Mouse (Mus musculus) gastrocnemius, adult 8-10 months (tissue): Measurements from ENCODE around the gene Klf11. TPM values are rescaled to one million over a fixed set of nuclear protein-coding genes. Genes with fewer than 3 reads are reported as not detected.
"Not testable (repeated sequence)": the region's sequence is repeated elsewhere in the genome, so short reads cannot be mapped to it uniquely, and the experiment has no call there.

Experiments
- DNase-seq, 2 experiments: peaks; one replicate each; pipeline ENCODE4 v3.0.0; 2022; ENCODE audit warnings: low spot score in 2 of 2
- total RNA-seq, 4 experiments: library from RNA; stranded (reverse); gene quantifications; 2 replicates each; pipeline ENCODE4 v1.2.4; 2022

The Klf11 gene
- total RNA-seq = 1 to 10 TPM; 3.2 to 4.5 (median 4.2) TPM

DNA sequence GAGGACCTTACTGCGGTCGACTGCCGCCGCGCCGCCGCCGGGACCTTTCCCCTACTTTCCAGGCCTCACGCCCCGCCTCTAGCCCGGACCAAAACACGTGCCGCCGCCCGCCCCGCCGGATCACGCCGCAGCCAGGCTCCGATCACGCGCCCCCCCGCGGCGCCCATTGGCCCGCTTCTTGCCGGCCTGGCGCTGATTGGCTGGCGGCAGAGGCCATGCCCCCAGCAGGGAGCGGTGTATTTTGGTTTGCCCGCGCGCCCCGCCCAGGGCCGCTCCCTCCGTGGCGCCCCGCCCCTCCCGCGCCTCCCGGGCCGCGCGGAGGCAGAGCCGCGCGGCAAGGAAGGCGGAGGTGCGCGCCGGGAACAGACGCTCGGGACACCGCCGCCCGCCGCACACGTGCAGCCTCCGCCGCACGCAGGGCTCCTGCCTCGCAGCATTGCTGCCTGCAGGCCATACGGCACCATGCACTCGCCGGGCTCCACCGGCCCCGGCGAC is at the start of gene Klf11:
Klf11 (plus strand) TSS at position 212 of the 495 bp plus-strand sequence.
- peak; percentile 97 to 98 for DNase-seq

DNA sequence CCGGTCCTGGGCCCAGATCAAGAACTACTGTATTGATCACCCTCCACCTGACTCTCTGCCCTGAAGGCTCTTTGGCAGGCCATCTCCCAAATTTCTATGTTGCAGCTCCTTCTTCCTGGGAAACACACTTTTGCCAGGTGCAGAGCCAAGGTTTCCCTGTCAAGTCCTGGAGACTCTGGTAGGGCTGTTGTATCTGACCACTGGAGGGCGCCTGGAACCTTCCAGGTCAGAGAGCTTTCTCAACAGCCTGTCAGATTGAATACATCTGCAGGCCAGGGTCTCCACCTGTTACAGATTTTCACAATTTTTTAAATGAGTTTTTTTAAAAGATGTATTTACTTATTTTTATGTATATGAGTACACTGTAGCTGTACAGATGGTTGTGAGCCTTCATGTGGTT is 47.8 kb upstream of the Klf11 start:
- DNase-seq = peak; percentile 38 to 42

DNA sequence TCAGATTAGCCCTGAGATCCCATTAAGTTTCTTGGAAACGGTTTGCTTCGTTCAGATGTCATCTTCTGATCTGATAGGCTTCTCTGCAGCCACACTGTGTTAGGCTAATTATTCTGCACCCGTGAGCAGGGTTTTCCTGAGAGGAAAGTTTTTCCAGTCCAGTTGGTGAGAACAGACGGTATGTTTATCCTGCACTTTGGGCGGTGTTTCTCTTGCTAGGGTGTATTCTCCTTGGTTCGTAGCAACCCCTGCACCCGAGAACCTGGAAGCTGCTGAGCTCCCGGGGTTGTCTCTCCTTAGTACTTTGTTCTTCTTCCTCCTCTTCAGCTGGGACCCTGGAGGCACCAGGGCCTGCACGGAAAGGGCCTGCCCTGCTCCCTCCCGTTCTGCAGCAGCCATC is 44.9 kb upstream of the Klf11 start:
- DNase-seq = no peak

DNA sequence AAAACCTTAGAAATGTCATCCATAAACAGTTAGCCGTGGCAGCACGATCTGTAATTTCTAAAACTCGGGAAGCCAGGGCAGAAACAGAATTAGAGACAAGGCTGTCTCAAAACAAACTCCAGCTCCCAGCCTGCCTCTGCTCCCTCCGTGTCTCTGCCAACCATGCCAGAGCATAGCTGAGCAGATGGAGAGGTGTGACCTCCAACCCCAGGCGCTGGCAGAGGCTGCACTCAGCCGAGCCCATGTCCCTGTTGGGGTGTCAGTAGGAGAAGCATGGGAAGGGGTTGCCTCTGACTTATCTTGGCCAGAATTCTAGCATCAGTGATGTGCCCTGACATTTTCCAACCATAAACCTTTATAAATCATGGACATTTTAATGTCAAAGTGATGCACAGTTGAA is 38.5 kb upstream of the Klf11 start:
- no peak for DNase-seq

DNA sequence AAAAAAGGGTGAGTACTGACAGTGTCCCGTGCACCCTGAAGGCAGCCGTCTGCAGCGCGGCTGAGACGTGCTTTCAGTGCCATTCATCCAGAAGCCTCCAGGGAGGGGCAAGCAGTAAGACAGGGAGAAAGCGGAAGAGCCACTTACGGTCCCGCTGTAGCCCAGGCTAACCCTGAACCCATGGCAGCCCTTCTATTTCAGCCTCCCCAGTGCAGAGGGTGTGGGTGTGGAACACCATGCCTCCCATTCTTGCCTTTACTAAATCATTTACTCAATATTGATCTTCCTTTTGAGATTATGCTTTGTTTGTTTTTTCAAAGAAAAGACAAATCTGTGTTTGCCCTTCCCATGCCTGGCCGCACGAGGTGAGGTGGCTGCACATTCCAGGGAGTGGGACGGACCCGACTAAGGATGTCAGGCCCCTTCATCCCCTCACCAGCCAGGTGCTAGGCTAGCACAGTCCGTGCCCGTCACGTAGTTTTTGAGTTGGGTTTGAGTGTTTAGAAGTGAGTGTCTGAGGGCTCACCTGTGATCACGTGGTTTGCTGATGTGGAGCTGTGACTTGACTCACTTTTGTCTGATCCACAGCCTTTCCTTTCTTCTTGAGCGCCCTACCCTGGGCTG is 36.5 kb upstream of the Klf11 start:
- no peak for DNase-seq

DNA sequence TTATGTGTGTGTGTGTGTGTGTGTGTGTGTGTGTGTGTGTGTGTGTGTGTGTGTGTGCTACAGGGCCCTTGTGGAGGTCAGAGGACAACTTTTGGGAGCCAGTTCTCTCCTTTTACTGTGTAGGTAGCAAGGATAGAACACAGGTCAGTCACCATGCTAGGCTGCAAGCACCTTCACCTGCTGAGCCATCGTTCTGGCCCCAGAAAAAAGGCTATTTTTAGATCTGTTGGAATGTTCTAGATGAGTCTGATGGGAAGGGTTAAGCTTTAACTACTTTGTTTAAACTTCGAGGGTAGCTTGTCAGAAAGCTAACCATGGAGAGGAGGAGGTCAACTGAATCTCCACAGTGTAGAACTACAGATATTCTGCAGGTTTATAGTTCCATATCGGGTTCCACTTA is 35.9 kb upstream of the Klf11 start:
- no peak for DNase-seq

DNA sequence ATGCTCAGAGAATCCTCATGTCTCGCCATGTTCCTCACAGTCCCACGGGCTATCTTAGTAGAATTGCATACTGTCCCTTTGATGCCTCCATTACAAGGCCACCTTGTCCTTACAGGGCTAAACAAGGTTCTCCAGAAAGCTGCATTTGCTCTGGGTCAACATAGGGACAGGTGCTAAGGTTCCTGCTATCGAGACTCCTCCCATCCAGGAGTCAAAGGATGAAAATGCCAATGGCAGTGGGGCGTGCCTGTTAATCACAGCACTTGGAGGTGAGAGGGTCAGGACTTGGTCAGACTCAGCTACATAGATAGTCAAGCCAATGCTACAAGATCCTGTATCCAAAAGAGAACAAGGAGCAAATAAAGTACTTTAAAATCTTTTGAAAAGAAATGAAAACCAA is 31.6 kb upstream of the Klf11 start:
- no peak for DNase-seq

DNA sequence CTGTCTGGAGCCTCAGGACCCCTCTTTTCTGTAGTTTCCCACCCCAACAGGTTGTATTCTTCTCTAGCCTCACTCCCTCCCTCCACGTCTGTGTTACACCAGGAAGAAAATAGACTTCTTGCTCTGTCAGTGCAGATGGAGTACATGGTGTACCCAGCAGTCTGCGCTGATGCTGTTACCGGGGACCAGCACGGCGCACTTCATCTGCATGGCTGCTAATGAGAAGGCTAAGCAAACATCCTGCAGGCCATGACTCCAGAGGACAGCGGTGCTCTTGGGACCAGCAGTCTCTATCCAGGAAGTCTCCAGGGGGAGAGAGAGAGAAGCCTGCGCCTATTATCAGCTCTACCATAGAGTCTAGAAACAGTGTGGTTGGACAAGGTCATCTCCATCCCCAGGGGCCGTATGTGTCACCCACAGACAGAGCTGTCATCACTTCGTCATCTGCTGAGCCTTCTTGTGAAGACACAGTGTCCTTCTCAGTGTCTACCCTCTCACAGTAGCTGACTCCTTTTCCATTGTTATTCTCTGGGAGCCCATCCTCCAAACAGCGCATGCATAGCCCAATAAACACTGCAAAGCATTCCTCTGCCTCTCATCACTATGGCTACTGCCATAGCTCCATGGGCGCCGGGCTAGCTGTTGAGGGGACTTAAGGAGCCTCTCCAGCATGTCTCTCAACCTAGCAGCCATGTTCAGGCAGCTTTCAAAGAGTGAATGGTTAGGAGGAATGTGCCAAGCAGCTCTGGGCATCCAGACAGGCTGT is 27.4 kb upstream of the Klf11 start:
- DNase-seq = no peak

DNA sequence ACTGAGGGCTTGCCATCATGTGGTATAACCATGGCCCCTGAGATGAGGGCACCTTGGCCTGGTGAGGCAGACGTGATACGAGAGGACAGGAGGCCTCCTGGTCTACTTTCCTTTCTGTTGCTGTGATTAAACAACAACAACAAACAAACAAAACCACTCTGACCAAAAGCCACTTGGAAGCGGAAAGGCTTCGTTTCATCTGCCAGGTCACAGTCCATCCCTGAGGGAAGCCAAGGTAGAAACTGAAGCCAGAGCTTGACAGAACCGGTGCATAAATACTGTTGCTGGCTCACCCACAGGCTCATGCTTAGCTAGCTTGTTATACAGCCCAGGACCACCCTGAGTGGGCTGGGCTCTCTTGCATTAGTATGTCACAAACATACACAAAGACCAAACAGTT is 24.7 kb upstream of the Klf11 start:
- no peak for DNase-seq

DNA sequence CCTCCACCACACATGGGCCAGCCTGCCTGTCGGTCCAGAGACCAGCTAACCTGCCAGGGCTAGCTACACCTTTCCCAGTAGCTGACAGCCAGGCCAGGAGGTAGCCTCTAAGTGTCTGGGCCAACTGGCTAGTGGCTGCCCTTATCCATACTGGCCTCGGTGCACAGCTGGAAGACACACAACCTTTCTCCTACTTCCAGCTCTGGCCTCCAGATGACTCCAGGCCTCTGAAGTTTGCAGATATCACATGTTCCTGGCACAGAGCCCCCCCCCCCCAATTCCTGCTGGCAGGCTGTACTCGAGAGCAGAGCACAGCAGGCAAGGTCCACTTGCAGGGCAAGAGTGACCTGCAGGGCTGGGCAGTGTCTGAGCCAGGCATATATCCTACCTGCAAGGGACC is 23.9 kb upstream of the Klf11 start:
- peak in 1 of 2 experiments; percentile 21 for DNase-seq

DNA sequence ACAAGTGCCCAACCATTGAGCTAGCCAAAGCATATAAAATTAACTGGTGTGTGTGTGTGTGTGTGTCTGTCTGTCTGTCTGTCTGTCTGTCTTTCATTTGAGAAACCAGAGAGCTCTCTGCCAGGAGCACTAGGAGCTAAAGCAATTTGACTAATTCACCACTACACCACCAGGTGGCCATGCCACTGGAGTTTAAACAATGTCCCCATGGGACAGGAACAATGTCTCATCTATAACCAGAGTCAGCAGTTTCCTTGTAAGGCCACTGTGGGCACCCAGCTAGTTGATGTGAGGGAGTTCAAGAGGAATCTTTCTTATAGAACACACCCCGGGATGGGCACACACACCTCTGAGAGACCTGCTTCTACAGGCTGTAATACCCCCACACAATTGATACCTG is 20.9 kb upstream of the Klf11 start:
- no peak for DNase-seq

DNA sequence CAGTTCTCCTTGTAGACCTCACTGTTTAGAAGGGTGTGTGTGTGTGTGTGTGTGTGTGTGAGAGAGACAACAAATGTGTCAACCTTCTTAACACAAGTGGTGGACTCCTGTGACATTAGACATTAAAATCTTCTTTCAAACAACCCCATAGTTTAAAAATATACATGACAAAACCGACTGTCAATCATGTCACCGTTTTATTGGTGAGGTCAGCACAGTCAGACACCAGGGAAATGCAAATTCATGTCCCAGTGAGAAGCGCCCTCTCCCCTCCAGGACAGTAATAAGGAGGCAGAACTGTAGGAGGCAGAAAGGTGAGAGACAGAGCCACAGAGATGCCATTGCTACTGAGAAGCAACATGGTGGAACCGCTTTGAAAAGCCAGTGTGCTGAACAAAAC is 18.7 kb upstream of the Klf11 start:
- DNase-seq = no peak

DNA sequence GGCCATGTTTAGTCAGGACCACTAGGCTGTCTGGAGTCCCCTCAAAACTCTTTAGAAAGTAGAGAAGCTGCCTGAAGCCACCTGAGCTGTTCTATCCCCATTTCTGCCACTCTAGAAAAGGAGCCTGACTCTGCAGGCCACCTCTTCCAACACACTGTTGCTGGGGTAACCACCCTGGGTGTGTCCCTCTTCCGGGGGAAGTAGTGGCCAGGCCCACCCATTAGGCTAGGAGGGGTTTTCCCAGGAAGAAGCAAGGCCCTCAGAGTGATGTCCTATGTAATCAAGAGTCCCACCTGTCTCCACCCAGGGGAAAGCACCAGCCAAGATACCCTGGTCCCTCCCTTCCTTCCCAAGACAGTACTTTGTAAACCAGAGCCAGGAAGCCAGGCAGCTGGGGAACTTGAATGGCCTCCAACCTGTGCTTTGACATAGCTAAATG is 17.3 kb upstream of the Klf11 start:
- DNase-seq = peak in 1 of 2 experiments; percentile 17

DNA sequence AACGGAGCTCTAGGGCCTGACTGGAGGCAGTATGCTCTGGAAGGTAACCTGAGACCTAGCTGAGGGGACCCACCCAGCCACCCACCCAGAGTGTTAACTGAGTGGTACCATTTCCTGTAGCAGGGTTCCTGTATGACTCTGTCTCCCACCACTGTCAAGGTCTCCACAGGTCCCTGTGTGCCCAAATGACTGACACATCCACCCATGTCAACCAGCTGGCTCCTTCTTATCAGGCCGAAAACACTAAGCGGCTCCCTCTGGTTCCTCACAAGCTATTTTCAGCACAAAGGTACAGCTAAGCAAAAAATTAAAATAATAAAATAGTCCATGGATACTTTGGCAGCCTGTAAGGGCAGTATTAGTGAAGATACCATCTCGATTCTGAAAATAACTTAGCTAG is 16.9 kb upstream of the Klf11 start:
- no peak for DNase-seq

DNA sequence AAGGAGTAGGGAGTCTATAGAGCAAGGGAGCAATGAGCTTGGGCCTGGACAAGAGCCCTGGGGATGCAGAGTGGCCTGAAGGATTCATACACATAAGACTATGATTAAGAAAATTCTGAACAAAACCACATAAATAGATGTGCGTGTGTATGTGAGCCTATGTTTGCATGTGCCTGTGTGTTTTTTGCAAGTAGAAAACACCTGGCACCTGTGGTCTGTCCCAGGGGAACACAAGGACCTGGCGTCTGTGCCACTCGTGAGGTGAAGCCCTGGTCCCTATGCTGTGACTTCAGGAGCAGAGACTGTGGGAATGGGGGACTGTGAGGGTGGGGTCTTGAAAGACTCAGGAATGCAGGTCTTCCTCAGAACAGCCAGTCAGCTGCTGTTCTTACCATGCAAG is 16.4 kb upstream of the Klf11 start:
- no peak for DNase-seq

DNA sequence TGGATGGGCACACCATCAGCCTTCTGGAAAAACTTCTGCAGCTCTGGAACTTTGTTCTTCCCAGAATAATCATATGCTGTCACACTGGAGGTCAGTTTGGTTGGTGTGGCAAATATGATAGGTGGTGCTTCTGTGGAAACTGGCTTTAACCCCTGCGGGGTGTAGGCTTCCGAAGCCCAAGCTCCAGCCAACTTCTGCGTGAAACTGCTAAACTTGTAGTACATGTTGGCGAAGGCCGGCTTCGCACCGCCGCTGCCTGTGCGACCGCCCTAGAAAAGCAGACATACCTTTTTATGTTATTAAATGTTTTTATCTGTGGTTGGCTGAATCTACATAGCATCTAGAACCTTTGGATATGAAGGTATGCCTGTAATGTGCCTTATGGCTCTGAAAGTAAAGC is 12.3 kb upstream of the Klf11 start:
- not testable (repeated sequence) for DNase-seq

DNA sequence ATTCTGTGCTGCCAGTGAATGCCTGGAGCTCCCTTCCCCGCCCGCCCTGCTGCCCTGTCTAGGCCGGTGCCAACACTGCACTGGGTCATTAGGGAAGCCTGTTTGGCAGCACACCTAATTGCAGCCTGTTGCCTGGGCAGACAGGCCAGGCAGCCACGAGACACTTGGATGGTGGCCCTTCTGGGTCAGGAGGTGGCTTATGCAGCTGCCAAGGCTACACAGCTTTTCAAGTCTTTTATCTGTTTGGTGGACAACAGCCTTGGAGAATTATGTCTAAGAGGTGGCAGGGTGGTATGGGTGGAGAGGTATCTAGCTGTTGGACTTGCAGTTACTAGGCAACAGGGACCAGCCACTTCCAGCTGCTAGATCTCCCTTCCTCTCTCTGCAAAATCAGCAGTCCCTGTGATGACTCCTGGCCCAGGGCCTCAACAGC is 8.7 kb upstream of the Klf11 start:
- peak in 1 of 2 experiments; percentile 38 for DNase-seq

DNA sequence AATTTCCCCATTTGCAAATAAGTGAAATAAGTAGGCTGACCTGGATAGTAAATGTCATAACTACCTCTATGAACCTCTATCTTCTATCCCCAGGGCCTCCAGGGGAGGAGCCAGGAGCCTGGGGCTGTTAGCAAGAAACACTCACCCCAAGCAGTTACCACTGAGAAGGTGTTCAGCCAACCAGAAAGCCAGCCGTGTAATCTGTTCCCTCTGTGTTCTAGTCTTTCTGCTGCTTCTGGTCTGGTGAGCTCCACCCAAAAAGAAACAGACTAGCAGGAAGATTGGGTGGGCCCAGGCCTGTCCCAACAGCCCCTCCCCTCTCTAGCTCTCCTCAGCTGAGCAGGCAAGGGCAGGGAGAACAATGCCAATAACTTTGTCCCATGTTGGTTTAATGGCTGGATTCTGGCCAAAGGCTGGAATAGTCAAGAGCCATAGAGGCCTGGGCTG is 6.9 kb upstream of the Klf11 start:
- no peak for DNase-seq

DNA sequence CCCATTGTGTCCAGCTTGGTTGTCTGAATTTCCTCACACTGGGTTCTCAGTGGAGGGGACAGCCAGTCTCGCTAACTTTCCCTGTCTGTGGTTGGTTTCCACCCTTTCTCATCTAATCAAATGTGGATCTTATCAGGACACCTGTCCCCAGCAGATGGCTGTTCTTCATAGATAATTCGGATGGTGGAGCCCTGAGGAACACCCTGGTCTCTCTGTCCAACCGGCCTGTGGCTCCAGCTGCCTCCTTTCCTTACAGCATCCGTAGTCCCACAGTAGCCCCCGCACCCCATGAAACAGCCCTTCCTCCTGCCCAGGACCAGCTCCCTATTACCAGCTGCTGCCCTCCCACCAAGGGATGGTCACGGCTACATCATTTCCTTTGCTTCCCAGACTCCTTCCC is 5.2 kb upstream of the Klf11 start:
- DNase-seq = no peak

DNA sequence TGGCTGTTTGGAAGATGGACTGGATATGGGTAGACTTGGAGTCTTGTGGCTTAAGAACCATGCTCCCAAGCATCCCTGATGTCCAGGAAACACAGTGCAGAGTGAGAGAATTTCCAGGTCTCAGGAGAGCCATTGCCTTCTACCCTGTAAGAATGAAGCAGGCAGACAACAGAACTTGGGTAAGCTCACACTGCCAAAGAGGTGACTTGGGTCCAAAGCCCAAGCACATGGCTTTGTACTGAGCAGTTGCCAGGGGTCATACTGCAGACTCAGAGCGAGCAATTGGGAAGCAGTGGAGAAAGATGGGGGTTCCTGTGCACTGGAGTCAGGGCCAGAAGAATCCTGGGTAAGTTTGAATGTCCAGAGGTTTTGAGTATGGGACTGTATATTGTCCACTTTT is 3.0 kb upstream of the Klf11 start:
- DNase-seq = no peak

DNA sequence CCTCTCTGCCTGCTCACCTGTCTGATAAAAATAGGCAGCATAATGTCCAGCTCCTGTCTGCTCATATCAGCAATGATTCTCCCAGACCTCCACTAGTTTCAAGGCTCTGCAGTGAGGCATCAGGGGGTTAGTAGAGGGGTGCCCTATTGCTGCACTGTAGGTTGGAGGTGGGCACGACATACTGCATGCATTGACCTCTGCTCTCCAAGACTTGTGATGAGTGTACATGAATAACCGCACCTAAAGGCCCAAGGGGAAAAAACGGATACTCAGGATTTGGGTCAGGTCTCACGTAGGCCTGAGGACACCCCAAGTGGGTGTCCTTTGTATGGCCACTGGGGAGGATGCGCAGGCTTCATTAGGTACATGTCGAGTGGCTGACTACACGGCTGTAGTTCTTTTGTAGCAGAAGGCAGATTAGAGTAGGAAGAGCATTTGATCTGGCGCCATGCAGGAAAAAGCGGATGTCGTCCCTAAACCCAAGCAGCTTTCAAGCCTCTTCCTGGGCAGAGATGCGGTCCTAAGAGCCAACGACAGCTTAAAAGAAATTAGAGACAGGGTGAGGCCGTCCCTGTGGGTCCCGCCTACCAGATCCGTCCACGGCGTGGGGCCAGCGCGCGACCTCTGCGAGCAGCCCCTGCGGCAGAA is 535 bp upstream of the Klf11 start:
- no peak for DNase-seq

DNA sequence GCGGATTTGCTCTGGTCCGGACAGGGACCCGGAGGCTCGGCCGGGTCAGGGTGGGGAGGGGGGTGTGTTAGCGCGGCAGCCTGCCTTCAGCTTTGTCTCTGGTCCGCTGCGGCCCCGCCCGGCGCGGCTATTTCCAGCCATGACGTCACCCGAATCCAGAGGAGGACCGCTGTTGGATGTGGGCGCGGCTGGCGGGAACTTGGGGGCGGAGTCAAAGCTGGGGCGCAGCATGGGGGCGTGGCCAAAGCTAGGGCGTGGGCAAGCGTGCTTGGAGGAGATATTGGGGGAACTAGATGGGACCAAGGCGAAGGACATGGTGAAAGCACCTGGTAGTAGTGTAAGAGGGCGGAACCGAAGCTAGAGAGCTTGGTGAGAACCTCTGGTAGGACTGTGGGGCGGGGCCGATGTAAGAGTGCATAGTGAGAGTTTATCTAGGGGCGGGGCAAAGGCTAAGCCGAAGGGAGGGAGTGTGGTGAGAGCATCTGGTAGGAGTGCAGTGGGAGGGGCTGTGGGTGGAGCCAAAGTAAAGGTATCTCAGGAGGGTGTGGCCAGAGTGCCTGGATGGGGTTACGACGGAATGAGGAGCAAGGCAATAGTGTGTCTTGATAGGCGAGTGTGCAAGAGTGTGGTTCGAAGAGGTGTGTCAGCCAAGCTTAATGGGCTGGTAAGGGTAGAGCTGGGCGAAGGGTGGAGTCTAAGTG is 718 bp downstream of the Klf11 start:
- DNase-seq = peak; percentile 96 to 97
